Mouse (Mus musculus) ES-E14 (cell line): Measurements from ENCODE around the gene Tspo. TPM values are rescaled to one million over a fixed set of nuclear protein-coding genes. Genes with fewer than 3 reads are reported as not detected.

Experiments used
- DNase-seq: peaks from one replicate; pipeline ENCODE4 v3.0.0-alpha.2; 2013; ENCODE audit warnings: low read depth, low spot score
- H3K27ac ChIP-seq: 2 replicates; pipeline ENCODE4 v1.5.1; 2012; ENCODE audit warnings: low read depth, mild to moderate bottlenecking, low read length, moderate library complexity, mixed read lengths; ENCODE audit not compliant: poor library complexity, insufficient read depth, severe bottlenecking
- H3K36me3 ChIP-seq: 2 replicates; pipeline ENCODE4 v1.6.1; 2012; ENCODE audit warnings: mild to moderate bottlenecking, low read length, moderate library complexity, mixed read lengths; ENCODE audit not compliant: control insufficient read depth, poor library complexity, insufficient read depth, severe bottlenecking
- H3K4me1 ChIP-seq, 2 experiments: fragments of 150-350 bp in 1 of 2; sonication (generic) in 1 of 2; 2 replicates each; pipeline ENCODE4 v1.6.1; 2012; ENCODE audit warnings: low read length in 2 of 2, mild to moderate bottlenecking in 1 of 2, mixed read lengths in 1 of 2; ENCODE audit not compliant: control insufficient read depth in 2 of 2, insufficient read depth in 2 of 2, poor library complexity in 1 of 2
- H3K4me3 ChIP-seq, 2 experiments: fragments of 150-350 bp in 1 of 2; sonication (generic) in 1 of 2; 2 replicates each; pipeline ENCODE4 v1.5.1; 2012; ENCODE audit warnings: low read length in 2 of 2, low read depth in 1 of 2, mild to moderate bottlenecking in 1 of 2, mixed read lengths in 1 of 2; ENCODE audit not compliant: insufficient read depth in 1 of 2, poor library complexity in 1 of 2, severe bottlenecking in 1 of 2
- H3K9ac ChIP-seq: 2 replicates; pipeline ENCODE4 v1.6.1; 2012; ENCODE audit warnings: low read depth, mild to moderate bottlenecking, low read length, mixed read lengths; ENCODE audit not compliant: poor library complexity, insufficient read depth, severe bottlenecking
- H3K9me3 ChIP-seq: fragments of 150-350 bp; sonication (generic); 2 replicates; pipeline ENCODE4 v1.6.1; 2012; ENCODE audit warnings: low read depth, mild to moderate bottlenecking, low read length; ENCODE audit not compliant: control insufficient read depth, insufficient read depth
- CHD2 ChIP-seq: IDR thresholded peaks from 2 replicates; pipeline ENCODE4 v1.6.1; 2014; ENCODE audit warnings: mild to moderate bottlenecking, low read depth, low read length, inconsistent platforms
- HCFC1 ChIP-seq: IDR thresholded peaks from 2 replicates; pipeline ENCODE4 v1.6.1; 2012; ENCODE audit warnings: low read length, inconsistent platforms, borderline replicate concordance; ENCODE audit not compliant: insufficient read depth
- MAFK ChIP-seq: IDR thresholded peaks from 2 replicates; pipeline ENCODE4 v1.6.1; 2014; ENCODE audit warnings: mild to moderate bottlenecking, low read depth, low read length, inconsistent platforms; ENCODE audit not compliant: insufficient read depth
- ZC3H11A ChIP-seq: IDR thresholded peaks from 2 replicates; pipeline ENCODE4 v1.6.1; 2012; ENCODE audit warnings: low read depth, mild to moderate bottlenecking, inconsistent platforms, low read length, borderline replicate concordance
- ZNF384 ChIP-seq: IDR thresholded peaks from 2 replicates; pipeline ENCODE4 v1.6.1; 2012; ENCODE audit warnings: low read depth, low read length, inconsistent platforms
- in situ Hi-C, 2 experiments: fragments of 600-800 bp; cut with MboI; formaldehyde crosslinking; loops; one replicate each; pipeline ENCODE4 v1.15.1; 2025; ENCODE audit warnings: low sequenced_read_pairs in 2 of 2, inconsistent platforms in 1 of 2; ENCODE audit not compliant: unreplicated experiment in 2 of 2
- total RNA-seq: library from RNA; depleted of rRNA; stranded (reverse); fragments of 300-350 nt; gene quantifications from 2 replicates; pipeline ENCODE4 v1.2.3, GENCODE M21; 2012

Tspo gene
- total RNA-seq, 1 experiment: 43.4 TPM

- Histone ChIP-seq H3K9me3 (no peaks in the 10 kb centered on the region), H3K27ac (no peak overlapping the region), H3K4me1 (peaks cover 7 to 20% of the 10 kb centered on the region in 2 experiments; a peak in 3 of 4 replicates), H3K36me3 (no peaks in the 10 kb centered on the region), H3K4me3 (no peak overlapping the region), H3K9ac (no peak overlapping the region)
- in situ Hi-C loops: no loop called here
- no peak for DNase-seq
- TF ChIP-seq ZC3H11A (no peak), ZNF384 (no peak), HCFC1 (no peak), CHD2 (no peak), MAFK (no peak)
Measured at GRCm38 (mm10) chr15:83538855-83539254, 24.5 kb upstream of the Tspo start.

GRCm38 (mm10) chr15:83539905-83540304 lies 23.5 kb upstream of the Tspo start:
- no peak overlapping the region for H3K4me3 ChIP-seq
- no peak overlapping the region for H3K27ac ChIP-seq
- no peaks in the 10 kb centered on the region for H3K9me3 ChIP-seq
- no peaks in the 10 kb centered on the region for H3K36me3 ChIP-seq
- DNase-seq: no peak
- no peak overlapping the region for H3K9ac ChIP-seq
- in situ Hi-C loops: no loop called here
- no peak for TF ChIP-seq ZC3H11A
- TF ChIP-seq MAFK: no peak
- no peak for TF ChIP-seq CHD2
- no peak for TF ChIP-seq ZNF384
- no peak for TF ChIP-seq HCFC1
- peaks cover 6 to 13% of the 10 kb centered on the region in 2 experiments; a peak in 3 of 4 replicates for H3K4me1 ChIP-seq

GRCm38 (mm10) chr15:83541647-83542287 lies 21.6 kb upstream of the Tspo start:
- no peak for TF ChIP-seq ZNF384
- TF ChIP-seq MAFK: no peak
- no peak for TF ChIP-seq HCFC1
- TF ChIP-seq ZC3H11A: no peak
- TF ChIP-seq CHD2: no peak
- peaks cover 8% of the 10 kb centered on the region; the same call in 1 of the 2 replicates for H3K36me3 ChIP-seq
- no peak overlapping the region for H3K9ac ChIP-seq
- peaks cover 0 to 5% of the 10 kb centered on the region in 2 experiments; a peak in 1 of 4 replicates for H3K4me1 ChIP-seq
- H3K9me3 ChIP-seq: no peaks in the 10 kb centered on the region
- H3K4me3 ChIP-seq: no peak overlapping the region
- H3K27ac ChIP-seq: no peak overlapping the region
- in situ Hi-C loops: no loop called here
- no peak for DNase-seq

- no peak for DNase-seq
- Histone ChIP-seq H3K9ac (no peak overlapping the region), H3K27ac (no peak overlapping the region), H3K36me3 (peaks cover 36% of the 10 kb centered on the region), H3K4me1 (peaks cover 0 to 5% of the 10 kb centered on the region in 2 experiments; a peak in 1 of 4 replicates), H3K4me3 (no peak overlapping the region), H3K9me3 (no peaks in the 10 kb centered on the region)
- in situ Hi-C loops: no loop called here
- TF ChIP-seq MAFK (no peak), ZNF384 (no peak), HCFC1 (no peak)
Measured at GRCm38 (mm10) chr15:83546029-83546428, 17.4 kb upstream of the Tspo start.

GRCm38 (mm10) chr15:83547144-83547543 lies 16.2 kb upstream of the Tspo start:
- Histone ChIP-seq H3K4me3 (no peak overlapping the region), H3K36me3 (peaks cover 36% of the 10 kb centered on the region), H3K9me3 (no peaks in the 10 kb centered on the region), H3K27ac (no peak overlapping the region), H3K4me1 (peaks cover 0 to 5% of the 10 kb centered on the region in 2 experiments; a peak in 1 of 4 replicates), H3K9ac (no peak overlapping the region)
- in situ Hi-C loops: no loop called here
- TF ChIP-seq CHD2 (no peak), MAFK (no peak), HCFC1 (no peak), ZNF384 (no peak), ZC3H11A (no peak)
- DNase-seq: no peak
